Mouse (Mus musculus) embryonic facial prominence, embryonic 14.5 days (tissue): ENCODE results near the gene Sept3. TPM values are rescaled to one million over a fixed set of nuclear protein-coding genes. Genes with fewer than 3 reads are reported as not detected.
"Not testable (repeated sequence)": the region's sequence is repeated elsewhere in the genome, so short reads cannot be mapped to it uniquely, and the experiment has no call there.

ENCODE experiments used
- ATAC-seq: fragments of 200-750 bp; cut with Nextera tagmentation; 2 replicates; pipeline ENCODE4 v1.8.0; 2017; ENCODE audit warnings: low read depth, moderate number of reproducible peaks, moderate TSS enrichment
- DNase-seq: peaks from one replicate; pipeline ENCODE4 v3.0.0-alpha.2; 2015; ENCODE audit warnings: low spot score
- H3K27ac ChIP-seq: fragments of 300-500 bp; sonication (generic); replicated peaks from 2 replicates; pipeline ENCODE4 v1.5.1; 2014; ENCODE audit warnings: low read depth, mild to moderate bottlenecking, low read length, moderate library complexity
- H3K27me3 ChIP-seq: fragments of 300-500 bp; sonication (generic); replicated peaks from 2 replicates; pipeline ENCODE4 v1.6.1; 2014; ENCODE audit warnings: low read length; ENCODE audit not compliant: control insufficient read depth, insufficient read depth
- H3K36me3 ChIP-seq: fragments of 300-500 bp; sonication (generic); 2 replicates; pipeline ENCODE4 v1.6.1; 2014; ENCODE audit warnings: low read length, mixed read lengths; ENCODE audit not compliant: control insufficient read depth, insufficient read depth
- H3K4me1 ChIP-seq: fragments of 300-500 bp; sonication (generic); 2 replicates; pipeline ENCODE4 v1.6.1; 2014; ENCODE audit warnings: antibody characterized with exemption, low read length; ENCODE audit not compliant: control insufficient read depth, insufficient read depth
- H3K4me2 ChIP-seq: fragments of 300-500 bp; sonication (generic); 2 replicates; pipeline ENCODE4 v1.6.1; 2014; ENCODE audit warnings: low read depth, mild to moderate bottlenecking, low read length, moderate library complexity, mixed read lengths
- H3K4me3 ChIP-seq: fragments of 300-500 bp; sonication (generic); 2 replicates; pipeline ENCODE4 v1.5.1; 2014; ENCODE audit warnings: low read depth, mild to moderate bottlenecking, low read length
- H3K9ac ChIP-seq: fragments of 300-500 bp; sonication (generic); 2 replicates; pipeline ENCODE4 v1.6.1; 2014; ENCODE audit warnings: low read depth, mild to moderate bottlenecking, low read length, moderate library complexity, mixed read lengths
- H3K9me3 ChIP-seq: fragments of 300-500 bp; sonication (generic); 2 replicates; pipeline ENCODE4 v1.6.1; 2016; ENCODE audit warnings: low read length; ENCODE audit not compliant: control insufficient read depth
- WGBS: fragments of 180-500 bp; shearing (Covaris S2); extraction: QIAGEN DNeasy Blood & Tissue Kit; methylation state at CpG from one replicate; pipeline ENCODE4 v1.1.7; 2014; 5-methylcytosine and 5-hydroxymethylcytosine counted together
- polyA plus RNA-seq: library from polyadenylated mRNA; unstranded; fragments of >200 nt; fragmentation: Nextera tagmentation; extraction: Ambion mirVana; gene quantifications from 2 replicates; pipeline ENCODE4 v1.2.1, GENCODE M21; 2014

The Sept3 gene
- polyA plus RNA-seq, 1 experiment from 2014 or later, result 13.7 TPM

DNA sequence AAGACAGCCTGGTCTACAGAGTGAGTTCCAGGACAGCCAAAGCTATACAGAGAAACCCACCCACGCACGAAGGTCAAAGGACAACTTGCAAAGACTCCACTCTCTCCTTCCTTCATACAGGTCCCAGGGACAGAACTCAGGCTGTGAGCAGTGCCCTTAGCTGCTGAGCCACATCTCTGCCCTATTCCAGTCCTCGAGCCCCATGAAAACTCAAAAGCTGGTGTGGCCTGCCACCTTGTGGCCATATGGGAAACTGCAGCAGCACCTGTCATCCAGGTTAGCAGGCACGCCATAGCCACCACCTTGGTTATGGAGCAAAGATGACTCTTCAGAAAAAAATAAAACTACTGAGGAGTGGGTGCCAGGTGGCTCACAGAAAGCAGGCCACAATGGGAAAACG, 38.1 kb upstream of the Sept3 start:
- no peak overlapping the region for H3K4me3 ChIP-seq
- H3K27me3 ChIP-seq, result no peaks in the 10 kb centered on the region
- peaks cover 4% of the 10 kb centered on the region; the same call in 1 of the 2 replicates for H3K36me3 ChIP-seq
- no peak overlapping the region for H3K4me2 ChIP-seq
- 15% methylated on average over 5 of the region's 5 CpGs for WGBS
- peak; percentile 85 for ATAC-seq
- H3K4me1 ChIP-seq, result no peaks in the 10 kb centered on the region
- no peaks in the 10 kb centered on the region for H3K9me3 ChIP-seq
- no peak overlapping the region for H3K9ac ChIP-seq
- peak; percentile 74 for DNase-seq
- no peak overlapping the region for H3K27ac ChIP-seq

DNA sequence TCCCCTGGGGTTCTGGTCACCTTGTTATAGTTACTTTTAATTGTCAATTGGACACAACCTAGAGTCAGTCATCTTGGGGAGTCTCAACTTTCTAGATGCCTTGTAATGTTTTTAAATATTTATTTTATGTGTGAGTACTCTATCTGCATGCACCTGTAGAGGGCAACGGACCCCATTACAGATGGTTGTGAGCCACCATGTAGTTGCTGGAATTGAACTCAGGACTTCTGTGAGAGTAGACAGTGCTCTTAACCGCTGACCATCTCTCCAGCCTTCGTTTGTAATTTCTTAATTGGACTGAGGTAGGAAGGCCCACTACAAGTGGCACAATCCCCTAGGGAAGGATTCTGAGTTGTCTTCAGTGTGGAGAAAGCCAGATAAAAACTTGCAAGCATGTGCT, 31.4 kb upstream of the Sept3 start:
- Histone ChIP-seq H3K27ac (no peak overlapping the region), H3K27me3 (no peaks in the 10 kb centered on the region), H3K9me3 (no peaks in the 10 kb centered on the region), H3K36me3 (peaks cover 1% of the 10 kb centered on the region; the same call in 1 of the 2 replicates), H3K4me2 (peak overlapping the region; percentile 86), H3K9ac (peak overlapping the region; percentile 71), H3K4me1 (peaks cover 4% of the 10 kb centered on the region), H3K4me3 (peak overlapping the region; percentile 81)
- no peak for DNase-seq
- WGBS, result 67% methylated on average over 3 of the region's 3 CpGs
- ATAC-seq, result no peak

DNA sequence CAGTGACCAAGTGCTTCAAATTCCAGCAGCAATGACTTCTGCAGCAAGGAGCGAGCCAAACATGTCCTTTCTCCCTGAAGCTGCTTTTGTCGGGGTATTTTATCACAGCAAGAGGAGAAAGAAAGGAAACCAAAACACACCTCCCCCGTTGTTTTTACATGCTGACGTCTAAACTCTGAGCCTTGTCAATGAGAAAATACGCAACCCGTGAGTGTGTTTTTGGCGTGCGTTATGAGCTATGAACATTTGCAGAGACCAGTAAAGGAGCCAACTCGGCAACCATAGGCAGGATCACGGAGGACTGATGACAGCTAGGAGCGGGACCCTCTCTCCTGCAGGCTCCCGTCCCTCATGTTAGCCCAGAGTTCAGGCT, 31.0 kb upstream of the Sept3 start:
- no peaks in the 10 kb centered on the region for H3K27me3 ChIP-seq
- DNase-seq (no peak), ATAC-seq (no peak; the same call in 1 of the 2 replicates)
- peak overlapping the region; percentile 71 for H3K9ac ChIP-seq
- peak overlapping the region; percentile 81 for H3K4me3 ChIP-seq
- H3K9me3 ChIP-seq, result no peaks in the 10 kb centered on the region
- peak overlapping the region; percentile 61; the same call in 1 of the 2 replicates for H3K27ac ChIP-seq
- peak overlapping the region; percentile 86 for H3K4me2 ChIP-seq
- peaks cover 4% of the 10 kb centered on the region for H3K4me1 ChIP-seq
- 5% methylated on average over 12 of the region's 12 CpGs for WGBS
- H3K36me3 ChIP-seq, result no peaks in the 10 kb centered on the region

DNA sequence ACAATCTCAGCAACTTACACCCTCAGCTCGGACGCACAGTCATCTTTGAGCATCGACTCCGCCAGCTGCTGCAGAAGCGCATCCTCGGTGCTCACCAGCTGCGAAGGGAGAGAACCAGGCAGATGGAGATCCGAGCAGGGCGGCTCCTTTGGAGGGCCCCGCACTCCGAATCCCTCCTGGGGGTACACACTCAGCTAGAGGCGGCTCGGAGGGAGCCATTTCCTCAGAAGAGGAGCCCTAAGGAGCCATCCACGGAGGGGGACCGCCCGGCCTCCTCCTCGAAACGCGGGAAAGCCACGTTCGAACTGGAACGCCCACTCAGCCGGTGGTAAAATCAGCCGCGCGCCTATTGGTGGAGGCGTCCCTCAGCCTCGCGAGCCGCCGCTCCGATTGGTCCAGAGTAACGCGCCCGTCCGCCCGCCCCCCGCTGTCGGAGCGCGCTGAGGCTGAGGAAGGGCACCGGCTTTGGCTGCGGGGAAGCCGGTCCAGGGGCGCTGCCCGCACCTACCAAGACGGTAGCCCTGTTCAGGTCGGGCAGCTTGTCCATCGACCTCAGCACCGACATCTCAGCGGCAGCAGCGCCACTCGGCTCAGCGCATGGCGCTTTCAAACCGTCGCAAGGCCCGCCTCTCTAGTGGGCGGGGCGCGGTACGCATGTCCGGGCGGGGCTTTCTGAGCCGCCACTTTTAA, 30.4 kb upstream of the Sept3 start, which contains the start of gene Cenpm:
Gene Cenpm (minus strand): TSS at position 634 of the 690 bp plus-strand sequence.
- Histone ChIP-seq H3K27ac (peak within 1 kb of the TSS; percentile 71), H3K4me1 (peaks cover 4% of the 10 kb centered on the region), H3K9me3 (no peaks in the 10 kb centered on the region), H3K4me2 (peak within 1 kb of the TSS; percentile 86), H3K36me3 (no peaks in the 10 kb centered on the region), H3K9ac (peak within 1 kb of the TSS; percentile 71), H3K27me3 (no peaks in the 10 kb centered on the region), H3K4me3 (peak within 1 kb of the TSS; percentile 81)
- ATAC-seq (peak; percentile 99), DNase-seq (peak; percentile 96)
- WGBS, result 0% methylated on average over 31 of the region's 65 CpGs

DNA sequence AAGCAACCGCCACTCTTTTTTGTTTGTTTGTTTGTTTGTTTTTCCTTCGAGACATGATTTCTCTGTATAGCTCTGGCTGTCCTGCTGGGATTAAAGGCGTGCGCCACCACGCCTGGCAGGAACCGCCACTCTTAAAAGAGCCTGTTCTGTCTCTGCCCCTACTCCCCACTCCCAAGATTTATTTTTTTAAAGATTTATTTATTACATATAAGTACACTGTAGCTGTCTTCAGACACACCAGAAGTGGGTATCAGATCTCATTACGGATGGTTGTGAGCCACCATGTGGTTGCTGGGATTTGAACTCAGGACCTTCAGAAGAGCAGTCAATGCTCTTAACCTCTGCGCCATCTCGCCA, 29.9 kb upstream of the Sept3 start:
- DNase-seq, H3K9me3 ChIP-seq, H3K36me3 ChIP-seq, H3K27me3 ChIP-seq, H3K4me1 ChIP-seq, ATAC-seq: not testable (repeated sequence)
- 21% methylated on average over 9 of the region's 9 CpGs for WGBS
- Histone ChIP-seq H3K4me3 (peak overlapping the region; percentile 81), H3K9ac (peak overlapping the region; percentile 71), H3K4me2 (peak overlapping the region; percentile 86), H3K27ac (peak overlapping the region; percentile 71; the same call in 1 of the 2 replicates)

DNA sequence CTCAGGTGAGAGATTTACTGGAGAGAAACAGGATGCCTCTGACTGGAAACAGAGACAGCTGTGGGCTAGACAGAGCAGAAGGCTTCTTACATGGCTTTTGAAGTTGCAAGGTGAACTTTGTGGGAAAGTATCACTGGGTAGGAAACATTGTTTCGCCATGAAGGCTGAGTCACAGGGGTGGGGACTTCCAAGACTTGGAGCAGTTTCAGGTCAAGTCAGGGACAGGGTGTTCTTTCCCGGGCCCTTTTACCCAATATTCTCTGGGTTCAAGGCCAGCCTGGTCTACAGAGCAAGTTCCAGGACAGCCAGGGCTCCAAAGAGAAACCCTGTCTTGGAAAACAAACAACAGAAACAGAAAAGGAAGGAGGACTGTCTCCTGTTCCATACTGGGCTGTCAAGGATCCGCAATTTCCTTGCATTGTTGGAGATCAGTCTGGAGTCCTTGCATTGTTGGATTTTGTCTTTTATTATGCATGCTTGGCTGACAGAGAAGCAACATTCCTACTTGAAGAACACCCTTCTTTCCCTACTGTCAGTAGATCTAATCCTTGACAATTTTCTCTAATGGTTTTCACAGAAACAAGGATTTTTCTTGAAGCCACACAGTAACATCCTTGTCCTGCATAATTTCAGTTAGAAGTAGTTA, 27.4 kb upstream of the Sept3 start:
- Histone ChIP-seq H3K36me3 (no peaks in the 10 kb centered on the region), H3K9me3 (no peaks in the 10 kb centered on the region), H3K4me2 (no peak overlapping the region), H3K27me3 (no peaks in the 10 kb centered on the region), H3K4me1 (peaks cover 4% of the 10 kb centered on the region), H3K27ac (no peak overlapping the region), H3K9ac (no peak overlapping the region), H3K4me3 (no peak overlapping the region)
- WGBS, result 67% methylated on average over 3 of the region's 3 CpGs
- DNase-seq (no peak), ATAC-seq (no peak)

DNA sequence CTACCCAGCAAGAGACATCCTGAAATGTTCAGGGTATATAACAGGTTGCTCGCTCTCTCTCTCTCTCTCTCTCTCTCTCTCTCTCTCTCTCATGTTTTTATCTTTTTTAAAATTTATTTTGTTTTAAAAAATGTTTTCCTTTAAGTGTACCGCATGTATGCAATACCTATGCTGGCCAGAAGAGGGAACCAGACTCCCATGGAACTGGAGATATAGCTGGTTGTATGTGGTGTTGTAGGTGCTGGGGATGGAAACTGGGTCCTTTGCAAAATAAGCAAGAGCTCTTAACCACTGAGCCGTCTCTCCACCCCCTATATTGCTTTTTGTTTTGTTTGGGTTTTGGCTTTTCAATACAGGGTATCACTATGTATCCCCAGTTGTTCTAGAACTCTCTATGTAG, 23.1 kb upstream of the Sept3 start:
- H3K36me3 ChIP-seq, result no peaks in the 10 kb centered on the region
- 90% methylated on average over 3 of the region's 3 CpGs for WGBS
- no peak for ATAC-seq

DNA sequence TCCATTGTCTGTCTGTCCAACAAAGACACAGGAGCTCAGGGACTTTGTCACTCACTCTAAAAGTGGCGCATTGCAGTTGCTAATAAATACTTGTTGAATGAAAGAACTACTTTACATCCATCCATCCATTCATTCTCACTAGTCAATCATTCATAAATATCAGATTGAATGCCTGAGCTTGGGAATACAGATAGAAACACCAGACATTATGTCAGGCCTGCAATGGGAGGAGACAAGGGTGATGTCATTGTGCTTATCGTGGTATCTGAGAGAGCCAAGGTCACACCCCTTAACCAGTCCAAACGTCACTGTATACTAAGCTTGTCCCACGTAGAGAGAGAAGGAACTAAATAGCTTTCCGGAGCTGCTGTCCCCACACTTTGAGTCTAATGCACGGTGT, 22.6 kb upstream of the Sept3 start, which contains the start of gene 1500009C09Rik:
Gene 1500009C09Rik (plus strand): TSS at position 301 of the 400 bp plus-strand sequence.
- ATAC-seq (no peak), DNase-seq (no peak)
- Histone ChIP-seq H3K27ac (no peak within 1 kb of the TSS), H3K4me1 (no peaks in the 10 kb centered on the region), H3K27me3 (no peaks in the 10 kb centered on the region), H3K9ac (no peak within 1 kb of the TSS), H3K9me3 (no peaks in the 10 kb centered on the region), H3K4me3 (no peak within 1 kb of the TSS), H3K4me2 (no peak within 1 kb of the TSS), H3K36me3 (no peaks in the 10 kb centered on the region)
- WGBS, result 89% methylated on average over 6 of the region's 6 CpGs

More for the DNA sequence above, 23.1 kb upstream of the Sept3 start:
- Histone ChIP-seq H3K27ac (no peak overlapping the region), H3K4me2 (no peak overlapping the region), H3K9ac (no peak overlapping the region), H3K9me3 (no peaks in the 10 kb centered on the region), H3K4me3 (no peak overlapping the region), H3K27me3 (no peaks in the 10 kb centered on the region), H3K4me1 (no peaks in the 10 kb centered on the region)
- DNase-seq, result no peak
